Mouse (Mus musculus) adrenal gland, adult 18-20 months (tissue): ENCODE measurements around the gene Pah. TPM values are rescaled to one million over a fixed set of nuclear protein-coding genes. Genes with fewer than 3 reads are reported as not detected.

ENCODE experiments used
- total RNA-seq, 2 experiments: library from RNA; stranded (reverse); gene quantifications; 1 replicate in 1 of 2; 2 replicates in 1 of 2; pipeline ENCODE4 v1.2.3; 2021

Gene Pah
- total RNA-seq, 2 experiments from 2014 or later: 0.96 TPM; not detected in 1

Other genes with a start within 250 kb of the Pah start
- gene Ascl1, start 28.1 kb upstream of the Pah start, total RNA-seq: 1 to 10 TPM; 1.3 to 1.6 TPM